Mouse (Mus musculus): ENCODE data around the gene Hist1h2ad.

- no peak for TF ChIP-seq CTCF (IDR thresholded peaks at IDR 0.05; ENCODE audit: extremely low read depth, insufficient read depth, insufficient read length, insufficient replicate concordance)
- peak; percentile 96 for TF ChIP-seq POLR2A (IDR thresholded peaks at IDR 0.05; ENCODE audit: low read depth, low read length)
Measured at GRCm38 (mm10) chr13:23543965-23544786, 30.0 kb upstream of the Hist1h2ad start, which contains the start of gene Hist1h3f.
